Mouse (Mus musculus): Measurements from ENCODE around the gene Map2k5.

DNA sequence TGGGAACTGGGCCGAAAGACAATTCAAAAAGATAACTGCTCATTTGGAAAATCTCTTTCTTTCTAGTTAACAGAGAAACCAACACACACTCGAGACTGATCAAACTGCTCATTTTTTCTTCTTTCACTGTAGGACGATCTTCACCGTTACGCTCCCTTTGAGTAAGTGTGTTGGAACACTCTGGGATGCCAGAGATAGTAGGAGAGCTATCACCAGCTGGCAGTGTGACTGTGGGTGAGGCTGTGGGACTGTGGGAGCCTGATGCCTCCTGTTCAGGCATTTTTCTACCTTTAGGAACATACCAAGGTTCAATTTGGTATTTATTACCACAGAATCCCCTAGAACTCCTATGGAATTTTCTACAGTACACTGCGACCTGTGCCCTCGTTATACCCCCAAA, 17.9 kb upstream of the Map2k5 start:
- TF ChIP-seq CTCF (conservative IDR thresholded peaks at IDR 0.05; ENCODE audit: insufficient read depth, insufficient read length, low read depth, low read length), result no peak
- TF ChIP-seq POLR2A (IDR thresholded peaks at IDR 0.05; ENCODE audit: low read depth, low read length), result no peak
